In the genomic region with DNA sequence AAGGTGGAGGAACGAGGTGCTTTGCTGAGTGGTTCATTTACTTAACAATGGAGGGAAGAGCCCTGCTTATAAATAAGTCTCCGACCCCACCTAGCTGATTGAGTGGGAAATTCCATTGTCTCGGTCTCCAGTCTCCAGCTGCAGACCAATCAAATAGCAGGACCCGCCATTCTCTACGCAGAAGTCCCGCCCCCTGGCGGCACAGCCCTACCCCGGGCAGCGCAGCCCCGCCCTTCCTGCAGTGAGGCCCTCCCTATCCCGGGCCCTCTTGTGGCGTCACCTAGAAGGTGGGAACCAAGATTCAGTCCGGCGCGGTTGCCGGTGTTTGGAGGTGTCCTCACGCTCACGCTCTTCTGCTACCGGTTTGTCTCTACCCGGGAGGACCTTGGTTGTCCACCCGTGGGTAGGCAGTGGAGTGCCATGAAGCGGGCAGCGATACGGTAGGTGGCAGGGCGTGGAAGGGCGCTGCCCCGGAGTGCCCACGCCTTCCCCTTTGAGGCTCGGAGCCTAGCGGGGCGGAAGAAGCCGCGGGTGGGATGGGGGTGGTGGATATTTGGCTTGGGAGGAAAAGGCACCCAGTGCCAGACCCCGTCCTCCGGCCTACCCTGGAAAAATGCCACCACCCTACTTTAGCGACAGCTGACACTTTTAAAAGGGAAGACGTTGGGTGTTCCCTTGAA, we compare ENCODE assay signal across 8 mouse cellular contexts. TPM values are rescaled to one million over a fixed set of nuclear protein-coding genes. Genes with fewer than 3 reads are reported as not detected.
DNase-seq lines count a peak whose midpoint lies in the region; ATAC-seq and TF ChIP-seq lines count a peak whose summit lies in the region.

A gene (plus strand): TSS at position 209 of the 680 bp plus-strand sequence.

- peak within 1 kb of the TSS; percentile 55 for H3K9ac ChIP-seq in forebrain, embryonic 12.5 days
- H3K9ac ChIP-seq in heart, postnatal 0 days (replicated peaks; ENCODE audit: low read depth, low read length): peak within 1 kb of the TSS; percentile 79
- H3K9ac ChIP-seq in liver, embryonic 16.5 days (ENCODE audit: low read depth, low read length): peak within 1 kb of the TSS; percentile 50
- peak within 1 kb of the TSS; percentile 70 for H3K9ac ChIP-seq in neural tube, embryonic 13.5 days

- no peak within 1 kb of the TSS for H3K27ac ChIP-seq in forebrain, embryonic 12.5 days
- H3K27ac ChIP-seq in heart, postnatal 0 days (ENCODE audit: low read depth): peak within 1 kb of the TSS; percentile 91
- H3K27ac ChIP-seq in liver, embryonic 16.5 days (ENCODE audit: low read length): peak within 1 kb of the TSS; percentile 14
- H3K27ac ChIP-seq in neural tube, embryonic 13.5 days (replicated peaks): no peak within 1 kb of the TSS; the same call in 1 of the 2 replicates
- peak within 1 kb of the TSS; percentile 86 for H3K27ac ChIP-seq in testis, adult 2 months (ENCODE audit: control insufficient read depth, insufficient read depth, low read depth, low read length)

- peak within 1 kb of the TSS; percentile 55 for H3K4me2 ChIP-seq in forebrain, embryonic 12.5 days
- peak within 1 kb of the TSS; percentile 60 for H3K4me2 ChIP-seq in heart, postnatal 0 days (ENCODE audit: low read depth, low read length)
- H3K4me2 ChIP-seq in liver, embryonic 16.5 days (ENCODE audit: low read depth, low read length): peak within 1 kb of the TSS; percentile 68
- peak within 1 kb of the TSS; percentile 57 for H3K4me2 ChIP-seq in neural tube, embryonic 13.5 days

- DNase-seq in c-Kit-positive CD71-positive TER-119-positive erythroid progenitor cells, embryonic 14.5 days (ENCODE audit: low spot score): peak; percentile 69
- peak; percentile 85 for DNase-seq in heart, postnatal 0 days (ENCODE audit: low spot score)
- peak; percentile 88 to 92 for DNase-seq in kidney, postnatal 4 days

- peak; percentile 99 for ATAC-seq in forebrain, embryonic 12.5 days (ENCODE audit: low FRiP score)
- ATAC-seq in heart, postnatal 0 days (ENCODE audit: insufficient read depth, low read depth): peak; percentile 99
- peak; percentile 99 for ATAC-seq in liver, embryonic 16.5 days (ENCODE audit: low read depth)
- ATAC-seq in neural tube, embryonic 13.5 days (ENCODE audit: low read depth): peak; percentile 99

- no peak for TF ChIP-seq CTCF in E14TG2a.4 (conservative IDR thresholded peaks at IDR 0.05; ENCODE audit: low read length)
- peak; percentile 50 for TF ChIP-seq CTCF in heart, postnatal 0 days (IDR thresholded peaks at IDR 0.05; ENCODE audit: low read depth)
- no peak for TF ChIP-seq CTCF in testis, adult 2 months (IDR thresholded peaks at IDR 0.05; ENCODE audit: control insufficient read depth, insufficient read depth, insufficient replicate concordance, low read depth, low read length)

- H3K36me3 ChIP-seq in E14TG2a.4 (ENCODE audit: insufficient read depth, low read length): peaks cover 16% of the 10 kb centered on the region
- no peaks in the 10 kb centered on the region for H3K36me3 ChIP-seq in forebrain, embryonic 12.5 days (replicated peaks)
- H3K36me3 ChIP-seq in heart, postnatal 0 days (replicated peaks; ENCODE audit: control insufficient read depth, insufficient read depth, low read length): no peaks in the 10 kb centered on the region
- no peaks in the 10 kb centered on the region for H3K36me3 ChIP-seq in liver, embryonic 16.5 days (ENCODE audit: control insufficient read depth, insufficient read depth)
- H3K36me3 ChIP-seq in neural tube, embryonic 13.5 days: no peaks in the 10 kb centered on the region
- H3K36me3 ChIP-seq in testis, adult 2 months (ENCODE audit: control insufficient read depth, insufficient read depth, low read length): no peaks in the 10 kb centered on the region

- peaks cover 37% of the 10 kb centered on the region for H3K4me1 ChIP-seq in E14TG2a.4 (replicated peaks; ENCODE audit: low read depth, low read length)
- H3K4me1 ChIP-seq in forebrain, embryonic 12.5 days: no peaks in the 10 kb centered on the region
- no peaks in the 10 kb centered on the region for H3K4me1 ChIP-seq in heart, postnatal 0 days (ENCODE audit: control insufficient read depth, insufficient read depth)
- no peaks in the 10 kb centered on the region for H3K4me1 ChIP-seq in liver, embryonic 16.5 days (ENCODE audit: control insufficient read depth, low read depth, low read length)
- H3K4me1 ChIP-seq in neural tube, embryonic 13.5 days (replicated peaks): no peaks in the 10 kb centered on the region
- no peaks in the 10 kb centered on the region for H3K4me1 ChIP-seq in testis, adult 2 months (ENCODE audit: control insufficient read depth, insufficient read depth, low read length)

- no peaks in the 10 kb centered on the region for H3K27me3 ChIP-seq in E14TG2a.4 (ENCODE audit: insufficient read depth, low read length)
- no peaks in the 10 kb centered on the region for H3K27me3 ChIP-seq in forebrain, embryonic 12.5 days
- no peaks in the 10 kb centered on the region for H3K27me3 ChIP-seq in heart, postnatal 0 days (ENCODE audit: control insufficient read depth, insufficient read depth, low read length)
- no peaks in the 10 kb centered on the region for H3K27me3 ChIP-seq in liver, embryonic 16.5 days (ENCODE audit: control insufficient read depth, insufficient read depth, low read depth, low read length)
- H3K27me3 ChIP-seq in neural tube, embryonic 13.5 days: no peaks in the 10 kb centered on the region
- no peaks in the 10 kb centered on the region for H3K27me3 ChIP-seq in testis, adult 2 months (ENCODE audit: control insufficient read depth, insufficient read depth, low read length)

- 24% methylated on average over 36 of the region's 37 CpGs for WGBS in forebrain, embryonic 12.5 days
- 19% methylated on average over 36 of the region's 37 CpGs for WGBS in heart, postnatal 0 days
- 18% methylated on average over 34 of the region's 37 CpGs for WGBS in liver, embryonic 16.5 days (ENCODE audit: insufficient replicate concordance)
- WGBS in neural tube, embryonic 13.5 days: 14% methylated on average over 37 of the region's 37 CpGs

- TF ChIP-seq POLR2A in testis, adult 2 months (IDR thresholded peaks at IDR 0.05; ENCODE audit: control insufficient read depth, low read depth, low read length): peak; percentile 69

- TF ChIP-seq EP300 in heart, postnatal 0 days (IDR thresholded peaks at IDR 0.05; ENCODE audit: low read depth): peak; percentile 36; the same call in 1 of the 2 replicates

- peak within 1 kb of the TSS; percentile 83 for H3K4me3 ChIP-seq in E14TG2a.4 (replicated peaks; ENCODE audit: low read length)
- H3K4me3 ChIP-seq in forebrain, embryonic 12.5 days (replicated peaks): peak within 1 kb of the TSS; percentile 45
- peak within 1 kb of the TSS; percentile 68 for H3K4me3 ChIP-seq in heart, postnatal 0 days (ENCODE audit: low read depth, low read length)
- H3K4me3 ChIP-seq in liver, embryonic 16.5 days (ENCODE audit: low read depth, low read length): peak within 1 kb of the TSS; percentile 68
- H3K4me3 ChIP-seq in neural tube, embryonic 13.5 days: peak within 1 kb of the TSS; percentile 54
- H3K4me3 ChIP-seq in testis, adult 2 months (ENCODE audit: control insufficient read depth, low read depth, low read length): peak within 1 kb of the TSS; percentile 90

- H3K9me3 ChIP-seq in E14TG2a.4 (ENCODE audit: low read length): no peaks in the 10 kb centered on the region
- no peaks in the 10 kb centered on the region for H3K9me3 ChIP-seq in forebrain, embryonic 12.5 days
- no peaks in the 10 kb centered on the region for H3K9me3 ChIP-seq in heart, postnatal 0 days (replicated peaks; ENCODE audit: control insufficient read depth, low read length)
- no peaks in the 10 kb centered on the region for H3K9me3 ChIP-seq in liver, embryonic 16.5 days (replicated peaks; ENCODE audit: control insufficient read depth, low read length)
- H3K9me3 ChIP-seq in neural tube, embryonic 13.5 days: no peaks in the 10 kb centered on the region

RNA-seq across cellular contexts. Expression of the gene that starts here (rescaled TPM):
- polyA plus RNA-seq in forebrain, embryonic 12.5 days (2016; fragmentation: Nextera tagmentation; extraction: Ambion mirVana): 15.0 and 18.1 TPM in 2 replicates
- 28.1 and 36.3 TPM in 2 replicates for total RNA-seq in heart, postnatal 0 days (2014; rRNA removed; ENCODE audit: low replicate concordance)
- 41.1 and 44.2 TPM in 2 replicates for polyA plus RNA-seq in heart, postnatal 0 days (2015; fragmentation: Nextera tagmentation; extraction: Ambion mirVana)
- polyA plus RNA-seq in liver, embryonic 16.5 days (2015; fragmentation: Nextera tagmentation; extraction: Ambion mirVana): 9.9 and 11.0 TPM in 2 replicates
- 42.2 and 46.0 TPM in 2 replicates for polyA plus RNA-seq in neural tube, embryonic 13.5 days (2015; fragmentation: Nextera tagmentation; extraction: Ambion mirVana)
- polyA plus RNA-seq in testis, adult 2 months (2012; rRNA removed): 23.6 and 24.4 TPM in 2 replicates

Comparison
In these comparisons a context has a peak if more than half of its experiments do, and no peak if none do; other contexts are left out.
1. H3K27ac ChIP-seq: peak in heart, postnatal 0 days (single experiment), liver, embryonic 16.5 days (single experiment) and testis, adult 2 months (single experiment); none in forebrain, embryonic 12.5 days (single experiment) and neural tube, embryonic 13.5 days (single experiment).
2. Peak in every context shown above with its lines, with median percentiles within 50 percentile points of each other: H3K4me3 ChIP-seq, DNase-seq, ATAC-seq, H3K4me2 ChIP-seq and H3K9ac ChIP-seq.